Mouse (Mus musculus) midbrain, embryonic 14.5 days (tissue): ENCODE results near the gene Arhgap1. TPM values are rescaled to one million over a fixed set of nuclear protein-coding genes. Genes with fewer than 3 reads are reported as not detected.

Experiments used
- ATAC-seq: fragments of 200-750 bp; cut with Nextera tagmentation; 2 replicates; pipeline ENCODE4 v1.8.0; 2017; ENCODE audit warnings: moderate number of reproducible peaks, moderate library complexity; ENCODE audit not compliant: low FRiP score, low TSS enrichment
- DNase-seq: peaks from one replicate; pipeline ENCODE4 v3.0.0-alpha.2; 2015
- H3K27ac ChIP-seq: fragments of 300-500 bp; sonication (generic); replicated peaks from 2 replicates; pipeline ENCODE4 v1.5.1; 2014; ENCODE audit warnings: mild to moderate bottlenecking, low read depth, low read length, moderate library complexity
- H3K27me3 ChIP-seq: fragments of 300-500 bp; sonication (generic); 2 replicates; pipeline ENCODE4 v1.6.1; 2014; ENCODE audit warnings: low read length, control low read depth, mixed read lengths; ENCODE audit not compliant: control insufficient read depth, insufficient read depth
- H3K36me3 ChIP-seq: fragments of 300-500 bp; sonication (generic); 2 replicates; pipeline ENCODE4 v1.6.1; 2014; ENCODE audit warnings: low read length, control low read depth; ENCODE audit not compliant: control insufficient read depth, insufficient read depth
- H3K4me1 ChIP-seq: fragments of 300-500 bp; sonication (generic); 2 replicates; pipeline ENCODE4 v1.6.1; 2014; ENCODE audit warnings: mild to moderate bottlenecking, antibody characterized with exemption, low read length, control low read depth; ENCODE audit not compliant: control insufficient read depth, insufficient read depth
- H3K4me2 ChIP-seq: fragments of 300-500 bp; sonication (generic); 2 replicates; pipeline ENCODE4 v1.6.1; 2014; ENCODE audit warnings: mild to moderate bottlenecking, low read length, moderate library complexity
- H3K4me3 ChIP-seq: fragments of 300-500 bp; sonication (generic); replicated peaks from 2 replicates; pipeline ENCODE4 v1.5.1; 2014; ENCODE audit warnings: low read depth, low read length
- H3K9ac ChIP-seq: fragments of 300-500 bp; sonication (generic); replicated peaks from 2 replicates; pipeline ENCODE4 v1.6.1; 2014; ENCODE audit warnings: mild to moderate bottlenecking, low read length, moderate library complexity
- H3K9me3 ChIP-seq: fragments of 300-500 bp; sonication (generic); 2 replicates; pipeline ENCODE4 v1.6.1; 2016; ENCODE audit warnings: low read length, control low read depth, mixed read lengths; ENCODE audit not compliant: control insufficient read depth
- WGBS: fragments of 180-500 bp; shearing (Covaris S2); extraction: QIAGEN DNeasy Blood & Tissue Kit; methylation state at CpG from one replicate; pipeline ENCODE4 v1.1.7; 2014; 5-methylcytosine and 5-hydroxymethylcytosine counted together
- polyA plus RNA-seq: library from polyadenylated mRNA; unstranded; fragments of >200 nt; fragmentation: Nextera tagmentation; extraction: Ambion mirVana; gene quantifications from 2 replicates; pipeline ENCODE4 v1.2.1, GENCODE M21; 2014

The Arhgap1 gene
- polyA plus RNA-seq, 1 experiment from 2014 or later: 101 TPM

DNA sequence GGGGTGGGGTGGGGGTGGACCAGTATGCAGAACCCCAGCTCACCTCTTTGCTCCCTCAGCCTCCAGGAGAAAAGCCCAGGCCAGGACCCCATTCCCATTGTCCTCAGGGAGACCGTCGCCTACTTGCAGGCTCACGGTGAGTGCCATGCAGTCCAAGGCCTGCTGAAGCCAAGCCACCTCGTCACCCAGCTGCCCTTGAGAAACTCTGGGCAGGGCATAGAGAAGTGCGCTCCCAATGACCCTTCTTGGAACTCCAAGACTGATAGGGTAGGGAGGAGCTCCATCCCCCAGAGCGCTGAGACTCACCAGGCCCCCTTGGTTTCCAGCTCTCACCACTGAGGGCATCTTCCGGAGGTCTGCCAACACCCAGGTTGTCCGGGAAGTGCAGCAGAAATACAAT lies 19.7 kb downstream of the Arhgap1 start:
- H3K4me3 ChIP-seq: no peak overlapping the region
- H3K9ac ChIP-seq: no peak overlapping the region
- peaks cover 86% of the 10 kb centered on the region for H3K36me3 ChIP-seq
- H3K27ac ChIP-seq: no peak overlapping the region
- DNase-seq (no peak), ATAC-seq (no peak)
- no peaks in the 10 kb centered on the region for H3K27me3 ChIP-seq
- WGBS: 93% methylated on average over 8 of the region's 8 CpGs
- H3K9me3 ChIP-seq: no peaks in the 10 kb centered on the region
- H3K4me1 ChIP-seq: no peaks in the 10 kb centered on the region
- H3K4me2 ChIP-seq: no peak overlapping the region

DNA sequence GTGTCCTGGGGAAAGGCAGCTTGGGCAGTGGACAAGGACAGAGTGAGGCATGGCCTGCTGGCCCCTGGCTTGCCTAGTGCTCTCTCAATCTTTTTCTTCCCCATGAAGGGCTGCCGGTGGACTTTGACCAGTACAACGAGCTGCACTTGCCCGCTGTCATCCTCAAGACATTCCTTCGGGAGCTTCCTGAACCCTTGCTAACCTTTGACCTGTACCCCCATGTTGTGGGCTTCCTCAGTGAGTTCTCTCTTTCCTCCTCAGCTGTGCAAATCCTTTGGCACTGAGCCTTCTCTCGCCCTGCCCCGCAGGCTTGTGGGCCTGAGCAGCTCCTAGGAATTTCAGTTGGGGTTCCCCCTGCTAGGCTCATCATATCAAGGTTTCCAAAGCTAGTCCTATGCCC lies 20.4 kb downstream of the Arhgap1 start:
- no peak overlapping the region for H3K4me2 ChIP-seq
- peaks cover 87% of the 10 kb centered on the region for H3K36me3 ChIP-seq
- H3K9ac ChIP-seq: no peak overlapping the region

DNA sequence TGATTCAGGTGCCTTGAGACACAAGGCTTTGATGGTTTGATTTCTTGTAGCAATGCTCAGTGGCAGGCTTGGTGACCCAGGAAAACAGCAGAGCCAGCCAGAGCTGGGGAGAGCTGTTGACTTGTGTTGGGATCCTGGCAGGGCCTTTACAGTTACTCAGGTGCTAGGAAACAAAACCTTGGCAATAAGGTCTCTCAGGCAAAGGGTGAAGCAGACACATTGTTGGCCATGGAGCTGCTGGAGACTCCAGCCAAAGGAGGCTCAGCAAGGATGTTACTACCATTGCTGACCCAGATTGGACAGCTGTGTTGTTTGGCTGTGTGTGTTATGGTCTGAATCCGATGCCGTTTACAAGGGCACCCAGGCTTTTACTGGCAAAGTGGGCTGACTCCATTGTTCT lies 23.9 kb downstream of the Arhgap1 start:
- Histone ChIP-seq H3K27me3 (no peaks in the 10 kb centered on the region), H3K27ac (no peak overlapping the region), H3K4me2 (no peak overlapping the region), H3K36me3 (peaks cover 90% of the 10 kb centered on the region), H3K9ac (no peak overlapping the region), H3K9me3 (no peaks in the 10 kb centered on the region), H3K4me3 (no peak overlapping the region), H3K4me1 (no peaks in the 10 kb centered on the region)
- 84% methylated on average over 2 of the region's 2 CpGs for WGBS
- DNase-seq (no peak), ATAC-seq (no peak)

More for the DNA sequence above, 20.4 kb downstream of the Arhgap1 start:
- no peaks in the 10 kb centered on the region for H3K9me3 ChIP-seq
- no peaks in the 10 kb centered on the region for H3K27me3 ChIP-seq
- DNase-seq (no peak), ATAC-seq (no peak)
- no peak overlapping the region for H3K27ac ChIP-seq
- WGBS: 95% methylated on average over 6 of the region's 6 CpGs
- H3K4me1 ChIP-seq: no peaks in the 10 kb centered on the region
- H3K4me3 ChIP-seq: no peak overlapping the region

DNA sequence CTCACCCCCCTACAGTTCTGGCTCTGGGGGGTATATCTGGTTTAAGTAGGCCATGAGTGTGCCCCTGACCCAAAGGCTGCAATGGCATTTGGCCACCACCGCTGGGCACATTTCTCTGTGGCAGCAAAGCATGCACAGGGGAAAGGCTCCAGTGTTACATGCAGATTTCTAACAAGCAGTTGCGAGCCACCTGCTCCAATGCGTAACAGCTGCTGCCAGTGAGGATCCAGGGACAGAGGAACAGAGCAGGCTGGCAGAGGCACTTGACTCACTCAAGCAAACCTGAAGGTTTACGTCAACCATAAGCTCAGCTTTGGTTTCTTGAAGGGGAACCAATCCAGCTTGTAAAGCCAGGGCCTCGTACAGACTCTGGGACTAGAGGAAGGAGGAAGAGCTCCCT lies 25.2 kb downstream of the Arhgap1 start:
- Histone ChIP-seq H3K4me2 (no peak overlapping the region), H3K4me3 (no peak overlapping the region), H3K27me3 (no peaks in the 10 kb centered on the region), H3K9ac (no peak overlapping the region), H3K9me3 (no peaks in the 10 kb centered on the region), H3K36me3 (peaks cover 89% of the 10 kb centered on the region), H3K27ac (no peak overlapping the region), H3K4me1 (no peaks in the 10 kb centered on the region)
- no peak for ATAC-seq
- no peak for DNase-seq
- WGBS: 87% methylated on average over 5 of the region's 5 CpGs

DNA sequence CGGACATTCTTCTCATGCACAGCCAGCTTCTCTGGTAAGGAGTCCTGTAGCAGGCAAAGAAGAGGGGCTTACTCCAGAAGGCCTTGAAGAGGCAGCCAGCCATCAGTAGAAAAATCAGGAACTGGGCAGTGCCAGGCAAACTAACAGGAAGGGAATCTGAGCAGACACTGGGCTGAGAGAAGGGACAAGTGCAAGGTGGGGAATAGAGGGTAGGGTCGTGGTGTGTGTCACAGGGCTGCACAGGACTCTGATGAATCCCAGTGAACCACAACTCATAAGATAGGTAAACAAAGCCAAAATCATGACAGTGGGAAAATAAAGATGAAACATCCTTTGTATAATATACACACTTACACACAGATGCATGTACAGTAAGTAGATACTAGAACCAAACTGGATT lies 26.8 kb downstream of the Arhgap1 start:
- H3K9ac ChIP-seq: no peak overlapping the region
- H3K4me2 ChIP-seq: no peak overlapping the region
- ATAC-seq (no peak), DNase-seq (no peak)
- H3K27me3 ChIP-seq: no peaks in the 10 kb centered on the region
- H3K4me3 ChIP-seq: no peak overlapping the region
- H3K36me3 ChIP-seq: peaks cover 91% of the 10 kb centered on the region
- H3K27ac ChIP-seq: no peak overlapping the region
- H3K9me3 ChIP-seq: no peaks in the 10 kb centered on the region
- WGBS: 76% methylated on average over 2 of the region's 2 CpGs
- H3K4me1 ChIP-seq: no peaks in the 10 kb centered on the region

DNA sequence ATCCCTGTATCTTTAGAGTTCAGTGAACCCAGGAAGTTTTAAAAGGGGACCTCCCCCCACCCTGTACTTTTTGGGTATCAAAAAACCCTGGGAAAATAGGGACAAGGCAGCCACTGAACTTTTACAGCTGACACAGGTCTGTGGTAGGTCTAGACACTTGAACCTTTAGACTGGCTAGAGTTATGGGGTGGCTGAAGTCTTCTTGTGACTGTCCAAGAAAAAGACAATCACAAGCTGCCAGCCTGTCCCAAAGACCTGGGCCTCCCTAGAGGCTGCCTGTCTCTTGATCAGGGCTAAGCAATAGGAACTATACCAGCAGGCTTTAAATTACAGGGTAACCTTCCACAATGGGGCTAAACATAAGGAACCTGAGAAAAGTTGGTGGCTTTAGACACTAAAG lies 27.3 kb downstream of the Arhgap1 start:
- DNase-seq: no peak
- H3K9ac ChIP-seq: no peak overlapping the region
- peaks cover 94% of the 10 kb centered on the region for H3K36me3 ChIP-seq
- no peak overlapping the region for H3K27ac ChIP-seq
- no peaks in the 10 kb centered on the region for H3K27me3 ChIP-seq
- H3K4me3 ChIP-seq: no peak overlapping the region
- ATAC-seq: no peak
- H3K9me3 ChIP-seq: no peaks in the 10 kb centered on the region
- no peaks in the 10 kb centered on the region for H3K4me1 ChIP-seq
- H3K4me2 ChIP-seq: no peak overlapping the region

DNA sequence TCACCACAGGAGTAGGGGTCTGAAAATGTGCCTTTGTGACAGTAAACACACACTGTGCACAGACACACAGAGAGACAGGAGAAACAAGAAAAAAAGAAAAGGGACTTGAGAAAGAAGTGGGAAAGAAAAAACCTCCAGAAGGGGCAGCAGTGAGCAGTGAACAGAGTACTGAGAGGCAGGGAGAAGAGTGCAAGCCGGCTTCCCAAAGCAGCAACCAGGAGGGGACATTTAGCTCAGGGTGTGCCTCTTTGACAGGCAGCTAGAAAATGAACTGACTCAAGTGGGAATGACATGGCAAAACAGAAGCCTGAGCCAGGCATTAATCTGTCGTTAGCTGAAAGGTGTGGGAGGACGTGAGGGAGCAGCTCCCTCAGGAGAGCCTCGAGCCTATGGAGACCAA lies 33.2 kb downstream of the Arhgap1 start:
- Histone ChIP-seq H3K27ac (no peak overlapping the region), H3K4me1 (no peaks in the 10 kb centered on the region), H3K27me3 (no peaks in the 10 kb centered on the region), H3K36me3 (peaks cover 85% of the 10 kb centered on the region), H3K9ac (no peak overlapping the region), H3K9me3 (no peaks in the 10 kb centered on the region), H3K4me3 (no peak overlapping the region), H3K4me2 (no peak overlapping the region)
- 55% methylated on average over 4 of the region's 4 CpGs for WGBS
- ATAC-seq: no peak
- peak; percentile 73 for DNase-seq

DNA sequence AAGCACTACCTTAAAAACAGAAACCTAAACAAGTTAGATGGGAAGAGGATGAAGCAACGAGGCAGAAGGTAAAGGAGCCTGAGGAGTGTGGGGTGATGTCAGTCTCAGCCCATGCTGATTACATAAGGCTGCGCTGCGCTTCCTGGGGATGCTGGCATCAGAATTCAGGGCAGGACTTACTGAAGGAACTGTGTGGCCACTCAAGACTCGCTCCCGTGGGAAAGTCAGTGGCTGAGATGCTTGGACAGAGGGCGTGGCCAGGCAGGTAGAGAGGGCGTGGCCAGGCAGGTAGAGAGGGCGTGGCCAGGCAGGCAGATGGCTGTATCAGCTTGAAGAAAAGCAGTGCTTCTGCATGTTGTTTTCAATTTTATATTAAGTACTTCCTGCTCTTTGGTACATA lies 34.3 kb downstream of the Arhgap1 start:
- no peak for ATAC-seq
- peaks cover 85% of the 10 kb centered on the region for H3K36me3 ChIP-seq
- H3K9me3 ChIP-seq: no peaks in the 10 kb centered on the region
- H3K4me2 ChIP-seq: no peak overlapping the region
- no peak overlapping the region for H3K4me3 ChIP-seq
- DNase-seq: no peak
- H3K4me1 ChIP-seq: no peaks in the 10 kb centered on the region
- 82% methylated on average over 8 of the region's 8 CpGs for WGBS
- H3K27me3 ChIP-seq: no peaks in the 10 kb centered on the region
- no peak overlapping the region for H3K9ac ChIP-seq
- H3K27ac ChIP-seq: no peak overlapping the region

DNA sequence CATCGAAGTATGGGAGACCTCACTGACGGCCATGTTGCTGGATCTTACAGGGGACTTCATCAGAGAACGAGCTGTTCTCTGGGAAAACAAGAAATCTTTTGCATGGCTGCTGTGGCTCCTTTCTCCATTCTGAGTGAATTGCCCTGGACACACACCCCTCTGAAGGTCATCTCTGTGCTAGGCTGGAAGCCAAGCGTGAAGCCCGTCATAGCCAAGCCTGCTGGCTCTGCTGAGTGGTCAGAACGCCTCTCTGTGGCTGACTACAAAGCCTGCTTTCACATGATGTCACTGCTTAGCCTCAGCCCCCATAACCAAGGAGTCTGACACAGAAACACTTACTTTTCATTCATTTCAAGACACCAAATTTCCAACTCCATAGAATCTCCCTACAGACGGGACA lies 39.8 kb downstream of the Arhgap1 start:
- Histone ChIP-seq H3K4me2 (no peak overlapping the region), H3K36me3 (peaks cover 78% of the 10 kb centered on the region), H3K4me1 (no peaks in the 10 kb centered on the region), H3K27ac (no peak overlapping the region), H3K9me3 (no peaks in the 10 kb centered on the region), H3K27me3 (no peaks in the 10 kb centered on the region), H3K4me3 (no peak overlapping the region), H3K9ac (no peak overlapping the region)
- WGBS: 87% methylated on average over 7 of the region's 7 CpGs
- ATAC-seq (no peak), DNase-seq (no peak)
